Mouse (Mus musculus) midbrain, embryonic 15.5 days (tissue): ENCODE measurements around the gene Cnot2. TPM values are rescaled to one million over a fixed set of nuclear protein-coding genes. Genes with fewer than 3 reads are reported as not detected.
"Not testable (repeated sequence)": the region's sequence is repeated elsewhere in the genome, so short reads cannot be mapped to it uniquely, and the experiment has no call there.

ENCODE experiments used
- ATAC-seq: fragments of 200-750 bp; cut with Nextera tagmentation; replicated peaks from 2 replicates; pipeline ENCODE4 v1.8.0; 2017; ENCODE audit warnings: moderate TSS enrichment
- H3K27ac ChIP-seq: fragments of 300-500 bp; sonication (generic); 2 replicates; pipeline ENCODE4 v1.5.1; 2015; ENCODE audit warnings: mild to moderate bottlenecking, inconsistent platforms
- H3K27me3 ChIP-seq: fragments of 300-500 bp; sonication (generic); replicated peaks from 2 replicates; pipeline ENCODE4 v1.6.1; 2015; ENCODE audit warnings: inconsistent platforms
- H3K36me3 ChIP-seq: fragments of 300-500 bp; sonication (generic); replicated peaks from 2 replicates; pipeline ENCODE4 v1.6.1; 2015; ENCODE audit warnings: inconsistent platforms
- H3K4me1 ChIP-seq: fragments of 300-500 bp; sonication (generic); 2 replicates; pipeline ENCODE4 v1.6.1; 2015; ENCODE audit warnings: inconsistent platforms
- H3K4me2 ChIP-seq: fragments of 300-500 bp; sonication (generic); 2 replicates; pipeline ENCODE4 v1.6.1; 2015; ENCODE audit warnings: inconsistent platforms, mild to moderate bottlenecking, moderate library complexity
- H3K4me3 ChIP-seq: fragments of 300-500 bp; sonication (generic); 2 replicates; pipeline ENCODE4 v1.5.1; 2015; ENCODE audit warnings: mild to moderate bottlenecking, inconsistent platforms
- H3K9ac ChIP-seq: fragments of 300-500 bp; sonication (generic); 2 replicates; pipeline ENCODE4 v1.6.1; 2015; ENCODE audit warnings: mild to moderate bottlenecking, inconsistent platforms
- H3K9me3 ChIP-seq: fragments of 300-500 bp; sonication (generic); 2 replicates; pipeline ENCODE4 v1.6.1; 2016; ENCODE audit warnings: inconsistent platforms
- WGBS: fragments of 180-500 bp; shearing (Covaris S2); methylation state at CpG from one replicate; pipeline ENCODE4 v1.1.7; 2015; ENCODE audit warnings: mixed read lengths; 5-methylcytosine and 5-hydroxymethylcytosine counted together
- polyA plus RNA-seq: library from polyadenylated mRNA; unstranded; fragments of >200 nt; fragmentation: Nextera tagmentation; extraction: Ambion mirVana; gene quantifications from 2 replicates; pipeline ENCODE4 v1.2.1, GENCODE M21; 2015

The Cnot2 gene
- polyA plus RNA-seq, 1 experiment from 2014 or later, result 95.4 TPM

GRCm38 (mm10) chr10:116578375-116578774, 2.9 kb downstream of the Cnot2 start:
- H3K27ac ChIP-seq, result no peak overlapping the region
- H3K4me3 ChIP-seq, result no peak overlapping the region
- no peaks in the 10 kb centered on the region for H3K9me3 ChIP-seq
- peaks cover 26% of the 10 kb centered on the region for H3K4me1 ChIP-seq
- no peaks in the 10 kb centered on the region for H3K27me3 ChIP-seq
- ATAC-seq, result no peak
- H3K36me3 ChIP-seq, result no peaks in the 10 kb centered on the region
- no peak overlapping the region for H3K4me2 ChIP-seq
- H3K9ac ChIP-seq, result no peak overlapping the region

DNA sequence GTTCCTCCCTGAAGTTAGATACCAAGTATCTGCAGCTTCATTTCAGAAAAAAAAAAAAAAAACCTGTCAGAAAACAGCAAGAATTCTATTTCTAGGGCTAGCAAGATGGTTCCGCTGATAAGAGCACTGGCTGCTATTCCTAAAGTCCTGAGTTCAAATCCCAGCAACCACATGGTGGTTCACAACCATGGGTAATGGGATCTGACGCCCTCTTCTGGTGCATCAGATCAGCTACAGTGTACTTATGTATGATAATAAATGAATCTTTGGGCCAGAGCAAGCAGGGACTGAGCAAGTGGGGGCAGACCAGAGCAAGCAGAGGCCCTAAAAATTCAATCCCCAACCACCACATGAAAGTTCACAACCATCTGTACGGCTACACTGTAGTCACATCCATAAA, 4.1 kb downstream of the Cnot2 start:
- Histone ChIP-seq H3K36me3 (no peaks in the 10 kb centered on the region), H3K27me3 (no peaks in the 10 kb centered on the region), H3K4me1 (peaks cover 18% of the 10 kb centered on the region), H3K9ac (no peak overlapping the region), H3K27ac (no peak overlapping the region), H3K4me3 (no peak overlapping the region), H3K9me3 (no peaks in the 10 kb centered on the region), H3K4me2 (no peak overlapping the region)
- 95% methylated on average over 3 of the region's 3 CpGs for WGBS
- ATAC-seq, result no peak

DNA sequence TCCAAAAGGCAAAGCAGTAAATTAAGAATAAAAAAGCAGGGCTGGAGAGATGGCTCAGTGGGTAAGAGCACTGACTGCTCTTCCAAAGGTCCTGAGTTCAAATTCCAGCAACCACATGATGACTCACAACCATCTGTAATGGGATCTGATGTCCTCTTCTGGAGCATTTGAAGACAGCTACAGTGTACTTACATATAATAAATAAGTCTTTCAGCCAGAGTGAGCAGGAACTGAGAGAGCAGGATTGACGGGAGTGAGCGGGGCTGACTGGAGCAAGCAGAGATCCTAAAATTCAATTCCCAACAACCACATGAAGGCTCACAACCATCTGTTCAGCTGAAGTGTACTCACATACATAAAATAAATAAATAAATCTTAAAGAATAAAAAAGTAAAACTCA, 5.2 kb downstream of the Cnot2 start:
- not testable (repeated sequence) for H3K9ac ChIP-seq, ATAC-seq, H3K4me2 ChIP-seq, H3K4me3 ChIP-seq, H3K27ac ChIP-seq, H3K9me3 ChIP-seq, H3K27me3 ChIP-seq, H3K36me3 ChIP-seq
- 97% methylated on average over 2 of the region's 2 CpGs for WGBS
- peaks cover 18% of the 10 kb centered on the region for H3K4me1 ChIP-seq

DNA sequence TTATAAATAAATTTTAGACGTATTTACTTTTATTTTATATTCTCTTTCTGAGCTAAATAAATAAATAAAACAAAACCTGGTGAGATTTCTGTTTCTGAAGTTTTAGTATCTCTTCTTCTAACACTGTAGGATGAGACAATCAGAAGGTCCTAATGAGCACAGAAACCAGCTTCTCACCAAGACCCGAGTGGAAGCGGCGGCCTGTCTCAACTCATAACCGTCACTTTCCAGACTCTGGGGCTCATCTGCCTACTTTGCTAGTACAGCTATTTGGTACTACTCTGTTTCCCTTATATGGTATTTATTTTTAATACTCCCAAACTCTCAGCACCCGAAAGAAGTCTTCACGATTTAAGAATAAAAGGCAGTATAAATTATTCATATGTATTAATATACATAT, 10.8 kb downstream of the Cnot2 start:
- Histone ChIP-seq H3K27ac (no peak overlapping the region), H3K36me3 (no peaks in the 10 kb centered on the region), H3K4me1 (peaks cover 10% of the 10 kb centered on the region), H3K9ac (no peak overlapping the region), H3K4me2 (no peak overlapping the region), H3K9me3 (no peaks in the 10 kb centered on the region), H3K27me3 (no peaks in the 10 kb centered on the region), H3K4me3 (no peak overlapping the region)
- ATAC-seq, result no peak
- 78% methylated on average over 7 of the region's 7 CpGs for WGBS

DNA sequence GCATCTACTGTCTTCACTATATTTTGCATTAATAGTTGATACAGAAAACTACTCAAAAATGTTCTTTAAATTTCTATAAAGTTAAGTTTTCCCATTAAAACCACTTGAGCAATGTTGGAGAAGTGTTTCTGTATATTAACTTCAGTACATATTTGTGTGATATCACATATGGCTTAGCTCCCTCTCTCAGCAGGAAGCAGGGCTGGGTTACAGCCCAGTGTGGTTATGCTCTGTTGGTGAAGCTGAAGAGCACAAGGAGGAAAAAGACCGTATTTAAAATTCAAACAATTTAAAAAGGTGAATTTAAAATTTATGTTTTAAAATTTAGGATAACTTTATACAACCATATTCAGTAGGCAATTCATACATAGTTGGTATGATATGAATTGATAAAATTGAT, 12.8 kb downstream of the Cnot2 start:
- H3K27me3 ChIP-seq, result no peaks in the 10 kb centered on the region
- 78% methylated on average over 1 of the region's 1 CpGs for WGBS
- H3K36me3 ChIP-seq, result no peaks in the 10 kb centered on the region
- no peak overlapping the region for H3K4me2 ChIP-seq
- no peak overlapping the region for H3K9ac ChIP-seq
- ATAC-seq, result no peak
- H3K27ac ChIP-seq, result no peak overlapping the region
- H3K9me3 ChIP-seq, result no peaks in the 10 kb centered on the region
- H3K4me3 ChIP-seq, result no peak overlapping the region
- H3K4me1 ChIP-seq, result peaks cover 7% of the 10 kb centered on the region; the same call in 1 of the 2 replicates

DNA sequence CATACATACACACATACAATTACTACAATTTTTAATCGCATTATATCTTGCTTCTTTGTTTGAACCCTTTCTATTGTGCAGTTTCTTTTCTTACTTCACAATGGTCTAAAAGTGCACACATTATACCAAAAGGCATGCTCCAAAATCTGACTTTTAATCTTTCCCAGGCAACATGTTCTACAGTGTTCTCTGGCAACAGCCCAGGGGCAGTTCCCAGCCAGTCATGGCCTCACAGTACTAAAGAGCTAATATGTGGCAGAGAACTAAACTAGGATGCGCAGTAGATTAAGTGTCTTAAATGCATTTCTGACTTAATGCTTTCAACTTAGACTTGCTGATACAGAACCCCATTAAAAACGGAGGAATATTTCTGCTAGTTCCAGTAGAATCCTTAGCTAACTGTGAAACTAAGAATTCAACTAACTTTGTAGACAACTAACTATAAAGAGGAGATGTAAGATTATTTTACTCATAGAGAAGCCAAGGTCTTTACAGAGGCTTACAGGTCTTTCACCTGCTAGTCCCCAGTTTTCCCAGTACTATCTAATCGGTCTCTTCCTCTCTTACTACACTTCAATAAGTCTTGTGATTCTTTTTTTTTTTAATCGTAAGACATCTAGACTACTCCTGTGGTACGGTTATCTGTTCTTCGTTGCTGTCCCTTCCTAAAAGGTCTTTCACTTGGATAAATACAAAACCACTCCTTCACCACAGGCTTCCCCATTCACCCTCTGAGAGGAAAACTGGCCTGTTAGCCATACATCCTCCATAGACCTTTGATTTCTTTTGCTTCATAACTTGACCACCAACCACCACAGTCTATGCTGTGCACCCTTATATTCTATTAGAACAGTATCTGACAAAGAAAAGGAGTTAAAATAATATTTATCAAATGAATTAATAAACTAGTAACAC, 13.6 kb downstream of the Cnot2 start:
- no peaks in the 10 kb centered on the region for H3K27me3 ChIP-seq
- no peak overlapping the region for H3K4me2 ChIP-seq
- H3K9ac ChIP-seq, result no peak overlapping the region
- no peak for ATAC-seq
- no peak overlapping the region for H3K4me3 ChIP-seq
- H3K9me3 ChIP-seq, result no peaks in the 10 kb centered on the region
- no peaks in the 10 kb centered on the region for H3K36me3 ChIP-seq
- peaks cover 7% of the 10 kb centered on the region; the same call in 1 of the 2 replicates for H3K4me1 ChIP-seq
- H3K27ac ChIP-seq, result no peak overlapping the region
- WGBS, result 89% methylated on average over 7 of the region's 7 CpGs

GRCm38 (mm10) chr10:116566492-116566891, 14.8 kb downstream of the Cnot2 start:
- not testable (repeated sequence) for H3K9me3 ChIP-seq, H3K36me3 ChIP-seq

GRCm38 (mm10) chr10:116564828-116565602, 16.3 kb downstream of the Cnot2 start:
- Histone ChIP-seq H3K4me1 (peaks cover 10% of the 10 kb centered on the region), H3K4me3 (no peak overlapping the region), H3K27ac (no peak overlapping the region), H3K27me3 (no peaks in the 10 kb centered on the region), H3K9me3 (no peaks in the 10 kb centered on the region), H3K4me2 (no peak overlapping the region), H3K9ac (no peak overlapping the region), H3K36me3 (no peaks in the 10 kb centered on the region)
- 93% methylated on average over 14 of the region's 14 CpGs for WGBS
- ATAC-seq, result no peak

More at GRCm38 (mm10) chr10:116566492-116566891, 14.8 kb downstream of the Cnot2 start:
- ATAC-seq, H3K4me1 ChIP-seq, H3K27ac ChIP-seq, H3K4me3 ChIP-seq, H3K4me2 ChIP-seq, H3K9ac ChIP-seq, H3K27me3 ChIP-seq: not testable (repeated sequence)
- 83% methylated on average over 4 of the region's 4 CpGs for WGBS

GRCm38 (mm10) chr10:116562731-116563480, 18.4 kb downstream of the Cnot2 start:
- H3K9ac ChIP-seq, result no peak overlapping the region
- 68% methylated on average over 4 of the region's 4 CpGs for WGBS

GRCm38 (mm10) chr10:116562210-116562609, 19.1 kb downstream of the Cnot2 start:
- Histone ChIP-seq H3K9ac (no peak overlapping the region), H3K36me3 (no peaks in the 10 kb centered on the region), H3K4me1 (peaks cover 3% of the 10 kb centered on the region; the same call in 1 of the 2 replicates), H3K4me2 (no peak overlapping the region), H3K27ac (no peak overlapping the region), H3K4me3 (no peak overlapping the region), H3K27me3 (no peaks in the 10 kb centered on the region), H3K9me3 (no peaks in the 10 kb centered on the region)
- ATAC-seq, result peak; percentile 48
- WGBS, result 16% methylated on average over 4 of the region's 4 CpGs

More at GRCm38 (mm10) chr10:116562731-116563480, 18.4 kb downstream of the Cnot2 start:
- Histone ChIP-seq H3K36me3 (no peaks in the 10 kb centered on the region), H3K27me3 (no peaks in the 10 kb centered on the region), H3K4me3 (no peak overlapping the region), H3K9me3 (no peaks in the 10 kb centered on the region), H3K4me1 (peaks cover 6% of the 10 kb centered on the region), H3K27ac (no peak overlapping the region), H3K4me2 (no peak overlapping the region)
- ATAC-seq, result no peak

DNA sequence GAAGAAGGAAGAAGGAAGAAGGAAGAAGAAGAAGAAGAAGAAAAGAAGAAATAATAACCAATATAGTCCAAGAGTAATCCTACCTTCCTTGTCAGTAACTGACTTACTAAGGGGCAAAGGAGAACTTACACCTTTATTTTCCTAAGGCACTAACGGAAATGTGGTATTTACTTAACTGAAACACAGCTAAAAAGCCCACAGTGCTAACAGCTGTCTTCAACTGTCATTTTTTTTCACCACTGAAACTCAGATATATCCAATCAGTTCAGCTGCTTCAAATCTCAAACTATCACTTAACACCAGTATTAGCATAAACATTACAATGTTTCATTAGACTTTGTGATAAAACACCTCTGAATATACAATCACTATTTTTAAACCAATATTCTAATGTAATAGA, 22.1 kb downstream of the Cnot2 start:
- Histone ChIP-seq H3K4me2 (no peak overlapping the region), H3K4me3 (no peak overlapping the region), H3K27me3 (no peaks in the 10 kb centered on the region), H3K9me3 (no peaks in the 10 kb centered on the region), H3K36me3 (no peaks in the 10 kb centered on the region), H3K27ac (no peak overlapping the region), H3K4me1 (peaks cover 3% of the 10 kb centered on the region; the same call in 1 of the 2 replicates), H3K9ac (no peak overlapping the region)
- WGBS, result 81% methylated on average over 1 of the region's 1 CpGs
- ATAC-seq, result no peak

DNA sequence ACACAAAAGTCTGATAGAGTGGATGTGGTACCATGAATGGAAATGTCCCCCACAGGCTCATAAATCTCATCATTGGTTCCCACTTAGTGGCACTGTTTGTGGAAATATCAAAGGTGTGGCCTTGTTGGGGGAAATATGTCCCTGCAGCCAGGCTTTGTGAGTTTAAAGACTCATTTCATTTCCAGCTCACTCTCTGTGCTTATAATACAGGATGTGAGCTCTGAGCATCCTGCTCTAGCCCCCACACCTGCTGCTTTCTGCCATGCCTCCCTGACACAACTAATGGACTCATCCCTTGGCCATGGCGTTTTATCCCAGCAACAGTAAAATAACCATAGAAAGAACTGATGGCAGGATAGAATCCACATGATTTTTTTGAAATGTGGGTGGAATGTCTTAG, 24.1 kb downstream of the Cnot2 start:
- no peak overlapping the region for H3K27ac ChIP-seq
- H3K27me3 ChIP-seq, result no peaks in the 10 kb centered on the region
- no peaks in the 10 kb centered on the region for H3K9me3 ChIP-seq
- WGBS, result 100% methylated on average over 1 of the region's 1 CpGs
- ATAC-seq, result no peak
- no peak overlapping the region for H3K4me2 ChIP-seq
- no peaks in the 10 kb centered on the region; the same call in 1 of the 2 replicates for H3K4me1 ChIP-seq
- H3K4me3 ChIP-seq, result no peak overlapping the region
- H3K36me3 ChIP-seq, result no peaks in the 10 kb centered on the region
- H3K9ac ChIP-seq, result no peak overlapping the region
